Mouse (Mus musculus) embryo, embryonic 10.5 days (tissue): ENCODE measurements around the gene Ldhd.

Source experiments
- DNase-seq: peaks from one replicate; pipeline ENCODE4 v3.0.0-alpha.2; 2015; ENCODE audit warnings: low spot score

The Ldhd gene

DNA sequence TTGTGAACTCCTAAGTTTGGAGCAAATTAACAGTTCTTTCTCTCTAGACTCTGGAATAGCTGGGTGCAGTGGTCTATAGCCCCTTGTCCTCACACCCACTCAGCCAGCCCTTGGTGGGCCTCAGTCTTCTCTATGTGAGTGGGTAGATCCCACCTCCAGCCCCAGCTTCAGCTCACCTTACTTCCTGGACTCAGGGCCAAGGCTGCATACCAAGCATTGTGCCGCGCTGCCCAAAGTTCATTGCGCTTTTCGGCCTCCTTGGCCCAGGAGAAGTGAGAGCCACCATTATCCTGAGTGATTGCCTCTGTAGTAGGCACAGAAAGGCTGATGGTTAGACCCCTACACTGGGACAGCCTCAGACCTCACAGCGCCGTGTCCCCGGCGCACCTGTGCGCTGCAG is 2.3 kb downstream of the Ldhd start:
- DNase-seq, result no peak

DNA sequence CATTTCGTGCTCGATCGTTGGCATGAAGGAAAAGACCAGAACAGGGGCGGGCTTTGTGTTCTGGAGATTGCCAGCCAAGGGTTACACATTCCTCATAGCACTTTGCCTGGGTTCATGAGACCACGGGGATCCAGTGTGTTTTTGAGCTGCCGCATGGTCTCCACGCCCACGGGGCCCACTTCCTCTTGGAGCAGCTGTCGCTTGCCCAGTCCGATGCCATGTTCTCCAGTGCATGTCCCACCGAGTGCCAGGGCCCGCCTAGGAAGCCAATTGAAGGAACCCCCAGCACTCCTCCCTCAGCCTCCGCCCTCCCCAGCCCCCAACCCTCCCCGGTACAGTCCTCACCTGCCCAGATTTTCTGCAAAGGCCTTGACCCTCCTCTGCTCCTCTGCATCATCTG is 3.2 kb downstream of the Ldhd start:
- DNase-seq, result no peak

- no peak for DNase-seq
Measured at GRCm38 (mm10) chr8:111626528-111626820, 3.7 kb downstream of the Ldhd start.

DNA sequence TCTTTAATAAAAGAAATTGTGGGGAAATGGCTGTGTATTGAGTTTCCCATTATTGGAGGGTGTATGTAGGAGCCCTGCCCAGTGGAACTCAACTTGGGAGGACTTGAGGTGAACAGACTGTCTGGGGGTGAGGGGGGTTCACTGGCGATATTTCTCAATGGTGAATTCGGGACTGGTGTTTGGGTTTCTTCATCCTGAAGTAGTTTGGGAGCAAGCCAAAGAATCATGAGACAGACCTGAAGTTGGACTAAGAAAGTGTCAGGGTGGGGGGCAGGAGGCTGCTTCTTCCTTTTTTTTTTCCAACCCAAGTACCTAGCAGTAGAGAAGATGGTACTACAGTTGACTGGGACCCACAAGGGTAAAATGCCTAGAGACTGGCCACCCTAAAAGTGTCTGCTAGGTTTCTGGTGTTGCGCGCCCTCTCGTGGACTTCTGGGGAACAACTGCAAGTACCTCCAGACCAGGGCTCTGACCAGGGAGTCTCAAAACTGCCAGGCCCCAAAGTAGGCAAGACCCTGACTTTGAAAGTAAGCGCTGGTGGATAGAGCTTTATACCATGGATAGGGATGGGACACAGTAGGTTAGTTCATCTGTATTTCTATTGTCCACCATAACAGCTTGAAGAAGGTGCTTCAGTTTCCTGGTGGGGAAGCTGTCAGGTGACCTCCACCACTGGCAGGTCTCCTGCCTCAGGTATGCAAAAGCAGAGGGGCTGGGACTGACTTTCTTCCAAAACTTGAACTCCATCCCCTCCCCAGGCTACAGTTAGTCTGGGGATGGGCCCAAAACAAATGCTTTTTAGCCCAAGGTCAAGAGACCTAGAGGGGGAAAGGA is 4.3 kb downstream of the Ldhd start:
- DNase-seq, result peak; percentile 84

DNA sequence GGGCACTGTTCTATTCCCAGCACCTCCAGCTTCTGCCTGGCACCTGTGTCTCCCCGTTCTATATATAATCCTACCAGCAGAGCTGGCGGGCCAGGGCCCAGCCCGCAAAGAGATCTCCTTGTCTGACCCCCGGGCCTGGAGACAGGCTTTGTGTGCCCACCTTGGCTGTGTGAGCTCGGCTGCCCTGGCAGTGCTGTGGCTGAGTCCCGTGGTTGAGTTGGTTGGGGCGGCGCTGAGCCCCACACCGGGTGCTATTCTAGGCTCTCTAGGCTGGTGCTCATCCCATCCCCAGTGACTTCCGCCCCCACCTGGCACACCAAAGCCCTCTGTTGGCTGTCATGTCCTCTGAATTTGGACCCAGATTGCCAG is 5.3 kb downstream of the Ldhd start:
- DNase-seq, result no peak

- no peak for DNase-seq
Measured at GRCm38 (mm10) chr8:111624081-111624852, 5.9 kb downstream of the Ldhd start.

DNA sequence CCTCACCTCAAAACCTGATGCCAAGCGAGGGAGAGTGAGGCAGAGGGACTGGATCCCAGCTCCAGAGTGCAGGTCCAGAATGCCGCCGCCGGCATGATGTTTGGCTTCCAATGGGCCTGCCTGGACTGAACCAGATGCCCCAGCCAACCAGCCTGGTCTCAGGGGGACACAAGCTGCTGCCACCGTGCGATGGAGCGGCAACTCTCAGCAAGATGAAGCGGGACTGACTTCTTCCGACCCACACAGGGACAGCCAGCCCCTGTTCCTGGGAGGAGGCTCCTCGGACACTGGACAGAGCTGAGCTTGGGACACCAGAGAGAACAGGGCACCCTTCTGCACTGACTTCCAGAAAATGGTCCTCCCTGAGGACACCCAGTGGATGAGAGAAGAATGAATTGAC is 7.6 kb downstream of the Ldhd start:
- no peak for DNase-seq

- no peak for DNase-seq
Measured at GRCm38 (mm10) chr8:111622104-111622503, 8.1 kb downstream of the Ldhd start.

GRCm38 (mm10) chr8:111619936-111620335 is 10.2 kb downstream of the Ldhd start:
- no peak for DNase-seq

- DNase-seq, result no peak
Measured at GRCm38 (mm10) chr8:111618273-111618672, 11.9 kb downstream of the Ldhd start.

- DNase-seq, result no peak
Measured at GRCm38 (mm10) chr8:111617812-111618211, 12.4 kb downstream of the Ldhd start.

DNA sequence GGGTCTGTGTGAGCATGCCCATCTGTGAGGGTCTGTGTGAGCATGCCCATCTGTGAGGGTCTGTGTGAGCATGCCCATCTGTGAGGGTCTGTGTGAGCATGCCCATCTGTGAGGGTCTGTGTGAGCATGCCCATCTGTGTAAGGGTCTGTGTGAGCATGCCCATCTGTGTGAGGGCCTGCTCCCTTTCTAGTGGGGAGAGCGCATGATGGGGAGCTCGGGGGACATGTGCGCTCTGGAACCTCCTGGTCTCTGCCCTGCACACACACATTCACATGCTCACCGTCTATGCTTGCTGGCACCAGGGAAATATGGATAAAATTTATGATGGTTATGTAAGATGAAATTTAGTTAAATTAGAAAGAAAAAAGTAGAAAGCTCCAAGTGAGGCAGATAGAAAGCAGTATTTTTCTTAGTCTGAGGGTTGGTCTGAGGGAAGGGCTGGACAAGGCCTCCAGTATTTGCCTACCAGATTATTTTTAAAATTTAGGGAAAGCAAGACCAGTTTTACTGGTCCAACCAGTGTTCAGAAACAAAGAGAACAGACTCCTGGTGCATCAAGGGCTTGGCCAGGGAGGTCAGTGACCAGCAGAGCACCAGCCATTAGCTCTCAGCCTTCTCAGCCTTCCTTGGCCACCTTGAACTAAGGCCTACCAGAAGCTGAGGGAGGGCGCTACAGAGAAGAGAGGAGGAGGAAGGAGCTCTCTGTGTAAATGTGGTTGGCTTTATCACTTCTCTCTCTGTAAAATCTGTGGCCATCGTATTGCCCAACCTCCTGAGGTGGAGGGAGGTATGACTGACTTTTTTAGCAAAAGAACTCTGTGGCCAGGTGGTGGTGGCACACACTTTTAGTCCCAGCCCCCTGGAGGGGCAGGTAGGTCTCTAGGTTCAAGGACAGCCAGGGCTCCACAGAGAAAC is 15.1 kb downstream of the Ldhd start:
- DNase-seq, result no peak

- DNase-seq, result no peak
Measured at GRCm38 (mm10) chr8:111613181-111613580, 17.0 kb downstream of the Ldhd start.

DNA sequence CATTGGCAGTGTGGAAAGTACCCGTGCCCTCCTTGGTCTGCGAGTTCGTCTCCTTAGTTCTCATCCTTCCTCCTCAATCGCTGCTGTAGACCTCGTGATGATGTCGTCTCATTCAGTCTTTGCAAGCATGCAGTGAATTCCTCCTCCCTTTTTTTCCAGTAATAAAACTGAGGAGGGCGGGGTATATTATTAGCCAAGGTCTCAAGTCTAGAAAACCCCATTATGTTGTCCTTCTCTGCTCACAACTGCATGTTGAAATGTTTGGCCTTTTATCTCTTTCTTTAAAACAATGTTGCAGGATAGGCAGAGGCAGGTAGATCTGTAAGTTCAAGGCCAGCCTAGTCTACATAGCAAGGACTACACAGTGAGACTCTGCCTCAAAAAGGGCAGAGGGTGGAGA is 22.8 kb downstream of the Ldhd start:
- no peak for DNase-seq

DNA sequence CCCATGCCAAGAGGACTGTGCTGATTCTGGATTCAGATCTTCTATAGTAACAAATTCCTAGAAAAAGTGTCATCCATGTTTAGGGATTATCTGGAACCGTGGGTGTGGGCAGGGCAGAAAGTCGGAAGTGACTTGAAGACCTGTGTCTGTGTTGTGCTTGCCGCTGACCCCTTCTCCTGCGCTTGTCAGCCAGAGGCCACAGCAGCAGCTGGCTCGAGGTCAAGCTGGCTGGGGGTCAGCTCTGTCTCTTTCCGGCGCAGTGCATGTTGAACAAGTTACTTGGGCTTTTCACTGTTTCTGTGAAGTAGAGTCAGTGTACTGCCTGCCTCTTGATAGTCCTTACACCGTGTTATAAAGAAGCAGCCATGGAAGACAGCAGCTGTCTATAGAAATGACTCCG is 23.2 kb downstream of the Ldhd start:
- no peak for DNase-seq

DNA sequence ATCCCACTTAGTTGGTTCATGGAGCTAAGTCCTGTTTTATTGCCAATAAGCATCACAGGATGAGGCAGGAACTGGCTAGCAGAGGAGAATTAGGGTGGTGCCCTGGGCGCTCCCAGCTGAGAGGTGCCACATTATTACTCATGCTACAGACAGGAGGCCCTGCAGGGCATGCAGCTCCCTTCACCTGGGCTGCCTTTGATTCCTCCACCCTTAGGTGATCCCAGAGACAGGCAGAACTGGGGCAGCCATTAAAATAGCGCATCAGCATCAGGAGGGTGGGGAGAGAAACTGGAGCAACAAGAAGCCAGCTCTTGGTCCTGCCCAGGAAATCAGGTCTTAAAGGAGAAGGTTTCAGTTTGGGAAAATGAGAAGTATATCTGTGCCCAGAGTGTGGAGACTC is 25.2 kb downstream of the Ldhd start:
- DNase-seq, result no peak

DNA sequence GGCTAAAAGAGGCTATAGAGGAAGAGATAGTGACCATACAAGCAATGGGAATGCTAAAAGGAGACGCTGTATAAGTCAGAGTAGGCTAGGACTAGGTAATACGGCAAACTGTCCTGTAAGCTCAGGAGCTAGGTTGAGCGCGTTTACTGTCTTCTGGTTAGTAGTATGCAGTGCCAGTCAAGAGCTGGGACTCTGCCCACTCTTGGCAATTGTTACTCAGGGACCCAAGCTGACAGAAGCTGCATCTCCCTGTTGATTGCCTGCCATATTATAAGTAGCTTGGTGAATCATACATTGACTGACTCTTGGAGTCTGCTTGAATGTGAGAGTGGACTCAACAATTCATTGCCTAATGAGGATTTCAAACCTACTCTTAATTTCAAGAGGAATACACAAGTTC is 28.1 kb downstream of the Ldhd start:
- DNase-seq, result no peak

GRCm38 (mm10) chr8:111599707-111600444 is 30.3 kb downstream of the Ldhd start:
- no peak for DNase-seq

DNA sequence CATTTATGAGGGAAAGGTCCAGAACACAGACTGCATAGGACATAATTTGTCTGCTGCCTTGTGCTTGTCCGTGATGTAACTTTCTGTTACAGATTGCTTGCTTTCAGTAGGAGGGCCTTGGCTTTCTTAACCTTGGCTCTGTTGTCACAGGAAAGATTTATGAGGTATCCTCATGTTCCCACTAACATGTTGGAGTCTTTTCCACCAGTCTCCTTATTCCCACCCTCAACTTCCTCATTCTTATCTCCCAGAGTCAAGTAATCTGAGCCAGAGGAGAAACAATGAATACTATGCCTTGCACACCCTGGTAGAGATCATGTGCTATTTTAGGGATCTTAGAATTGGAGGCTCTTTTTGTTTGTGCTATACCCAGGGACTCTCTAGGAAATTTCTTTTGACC is 32.9 kb downstream of the Ldhd start:
- peak; percentile 47 for DNase-seq

DNA sequence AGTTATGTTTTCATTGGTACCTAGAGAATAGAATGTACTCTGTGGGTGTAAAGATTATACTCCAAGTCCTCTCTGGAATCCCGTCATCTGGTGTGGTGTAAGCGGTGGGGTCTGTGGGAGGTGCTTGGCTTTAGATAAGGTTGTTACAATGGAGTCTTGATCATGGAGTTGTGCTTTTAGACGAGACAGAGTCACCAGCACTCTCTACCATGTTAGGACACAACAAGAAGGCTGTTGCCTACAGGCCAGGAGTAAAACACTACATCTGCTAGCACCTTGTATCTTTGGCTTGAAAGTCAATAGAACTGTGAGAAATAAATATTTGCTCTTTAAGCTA is 33.7 kb downstream of the Ldhd start:
- DNase-seq, result no peak

GRCm38 (mm10) chr8:111595712-111596484 is 34.3 kb downstream of the Ldhd start:
- no peak for DNase-seq
